1 mouse cellular context compared by ENCODE assay signal in genomic region chr11:51605602-51606446, GRCm38 (mm10).
TF ChIP-seq lines count a peak whose summit lies in the region.

No protein-coding gene starts in this region.

TF ChIP-seq in MEL, 35 proteins besides CTCF, POLR2A, EP300 and RAD21 (continued from another document):
- TF ChIP-seq ZMIZ1 (IDR thresholded peaks at IDR 0.05; ENCODE audit: low read depth, low read length) (peak; percentile 18; the same call in 1 of the 2 replicates), NRF1 (IDR thresholded peaks at IDR 0.05; ENCODE audit: insufficient read depth, low read depth, low read length, poor library complexity, severe bottlenecking) (peak; percentile 69), MXI1 (IDR thresholded peaks at IDR 0.05; ENCODE audit: low read depth, low read length) (peak; percentile 81), TBP (IDR thresholded peaks at IDR 0.05; ENCODE audit: low read depth, low read length) (peak; percentile 11; the same call in 1 of the 2 replicates), ZKSCAN1 (IDR thresholded peaks at IDR 0.05; ENCODE audit: low read depth, low read length) (no peak)
